ENCODE assay signal across 13 mouse cellular contexts in the genomic region with DNA sequence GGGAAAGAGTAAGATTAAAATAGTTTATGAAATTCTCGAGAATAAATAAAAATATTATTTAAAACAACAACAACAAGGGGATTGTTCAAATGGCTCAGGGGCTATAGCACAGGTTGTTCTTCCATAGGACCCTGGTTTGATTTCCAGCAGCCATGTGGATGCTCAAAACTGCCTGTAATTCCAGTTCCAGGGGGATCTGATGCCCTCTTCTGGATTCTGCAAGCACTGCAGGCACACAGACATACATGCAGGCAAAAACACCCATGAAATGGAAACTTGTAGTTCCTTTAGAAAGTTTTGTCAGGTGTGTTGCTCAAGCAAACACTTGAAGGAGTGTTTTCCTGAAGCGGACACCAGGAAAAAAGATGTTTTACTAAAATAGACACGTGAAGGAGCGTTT. TPM values are rescaled to one million over a fixed set of nuclear protein-coding genes. Genes with fewer than 3 reads are reported as not detected.
DNase-seq lines count a peak whose midpoint lies in the region; ATAC-seq and TF ChIP-seq lines count a peak whose summit lies in the region.
"Had no signal": no experiment of that assay in that cellular context is flagged by ENCODE, and none has a peak within 500 bp of the region (broad histone marks: within the 10 kb centered on the region; RNA-seq: fewer than 3 reads in every experiment).

No protein-coding gene starts in this region.

- TF ChIP-seq POLR2A in brain, embryonic 14.5 days (IDR thresholded peaks at IDR 0.05; ENCODE audit: borderline replicate concordance, extremely low read depth, insufficient read depth, insufficient read length, poor library complexity, severe bottlenecking) = no peak
- TF ChIP-seq POLR2A in small intestine, adult 2 months (IDR thresholded peaks at IDR 0.05; ENCODE audit: low read depth, low read length) = no peak

- H3K4me2 ChIP-seq in hindbrain, embryonic 11.5 days (replicated peaks; ENCODE audit: low read depth, low read length) = no peak overlapping the region
- no peak overlapping the region for H3K4me2 ChIP-seq in midbrain, postnatal 0 days (ENCODE audit: low read depth, low read length, poor library complexity, severe bottlenecking)
- no peak overlapping the region for H3K4me2 ChIP-seq in midbrain, embryonic 11.5 days
- H3K4me2 ChIP-seq: hindbrain, embryonic 14.5 days had no signal

- no peak overlapping the region for H3K27ac ChIP-seq in hindbrain, embryonic 11.5 days (ENCODE audit: low read depth, low read length)
- no peak overlapping the region for H3K27ac ChIP-seq in hindbrain, embryonic 10.5 days
- no peak overlapping the region for H3K27ac ChIP-seq in midbrain, postnatal 0 days (ENCODE audit: low read depth, low read length)
- no peak overlapping the region for H3K27ac ChIP-seq in midbrain, embryonic 11.5 days (ENCODE audit: low read depth, low read length)
- no peak overlapping the region for H3K27ac ChIP-seq in small intestine, adult 2 months (ENCODE audit: insufficient read depth, low read depth, low read length)
- H3K27ac ChIP-seq: hindbrain, embryonic 14.5 days had no signal

- peak; percentile 8 for DNase-seq in hindbrain, embryonic 11.5 days (ENCODE audit: low spot score)
- DNase-seq in hindbrain, embryonic 10.5 days (ENCODE audit: low spot score) = no peak
- DNase-seq in midbrain, postnatal 0 days (ENCODE audit: low spot score) = no peak
- DNase-seq in midbrain, embryonic 11.5 days (ENCODE audit: low spot score, missing footprints) = no peak
- no peak for DNase-seq in brain, embryonic 14.5 days (ENCODE audit: low read depth)
- no peak for DNase-seq in yolk sac, embryonic 10.5 days (ENCODE audit: low spot score)
- DNase-seq in gastrocnemius, postnatal 10 days = no peak
- DNase-seq: cerebellum, adult 11 months; gastrocnemius, postnatal 14 days; right cerebral cortex, postnatal 25 days; thymus, adult 2 months had no signal

- no peaks in the 10 kb centered on the region for H3K4me1 ChIP-seq in hindbrain, embryonic 11.5 days (replicated peaks; ENCODE audit: control insufficient read depth, insufficient read depth, low read length)
- H3K4me1 ChIP-seq in hindbrain, embryonic 10.5 days (replicated peaks) = no peaks in the 10 kb centered on the region
- H3K4me1 ChIP-seq in midbrain, postnatal 0 days (ENCODE audit: insufficient read depth, low read length) = no peaks in the 10 kb centered on the region
- H3K4me1 ChIP-seq in midbrain, embryonic 11.5 days (ENCODE audit: control insufficient read depth, insufficient read depth, low read length) = no peaks in the 10 kb centered on the region
- H3K4me1 ChIP-seq in small intestine, adult 2 months (ENCODE audit: control insufficient read depth, insufficient read depth, insufficient read length, low read length) = no peaks in the 10 kb centered on the region

- H3K9me3 ChIP-seq in hindbrain, embryonic 11.5 days (ENCODE audit: control insufficient read depth, low read length) = no peaks in the 10 kb centered on the region
- 0 out of 2 replicates have a peak, but pooled peaks cover 2% of the 10 kb centered on the region for H3K9me3 ChIP-seq in hindbrain, embryonic 10.5 days
- no peaks in the 10 kb centered on the region for H3K9me3 ChIP-seq in midbrain, postnatal 0 days (ENCODE audit: low read length)
- H3K9me3 ChIP-seq in midbrain, embryonic 11.5 days (ENCODE audit: control insufficient read depth, low read length) = no peaks in the 10 kb centered on the region

- ATAC-seq in hindbrain, embryonic 11.5 days (ENCODE audit: low FRiP score) = no peak
- ATAC-seq in midbrain, postnatal 0 days (ENCODE audit: low FRiP score) = no peak
- no peak for ATAC-seq in midbrain, embryonic 11.5 days (ENCODE audit: low FRiP score)

- no peak overlapping the region for H3K9ac ChIP-seq in hindbrain, embryonic 11.5 days (ENCODE audit: low read depth, low read length)
- H3K9ac ChIP-seq in midbrain, postnatal 0 days (replicated peaks; ENCODE audit: low read length, poor library complexity, severe bottlenecking) = no peak overlapping the region
- no peak overlapping the region for H3K9ac ChIP-seq in midbrain, embryonic 11.5 days (ENCODE audit: low read length)
- H3K9ac ChIP-seq: hindbrain, embryonic 14.5 days had no signal

- no peaks in the 10 kb centered on the region for H3K27me3 ChIP-seq in hindbrain, embryonic 11.5 days (ENCODE audit: control insufficient read depth, insufficient read depth, low read length)
- no peaks in the 10 kb centered on the region for H3K27me3 ChIP-seq in hindbrain, embryonic 10.5 days (ENCODE audit: insufficient read depth, poor library complexity, severe bottlenecking)
- no peaks in the 10 kb centered on the region for H3K27me3 ChIP-seq in midbrain, postnatal 0 days (ENCODE audit: insufficient read depth, low read length)
- H3K27me3 ChIP-seq in midbrain, embryonic 11.5 days (ENCODE audit: control insufficient read depth, insufficient read depth, low read length) = no peaks in the 10 kb centered on the region
- no peaks in the 10 kb centered on the region for H3K27me3 ChIP-seq in small intestine, adult 2 months (ENCODE audit: control insufficient read depth, insufficient read depth, low read length)

- WGBS in hindbrain, embryonic 11.5 days = 70% methylated on average over 4 of the region's 4 CpGs
- 63% methylated on average over 4 of the region's 4 CpGs for WGBS in hindbrain, embryonic 10.5 days
- WGBS in midbrain, postnatal 0 days = 70% methylated on average over 4 of the region's 4 CpGs
- 68% methylated on average over 4 of the region's 4 CpGs for WGBS in midbrain, embryonic 11.5 days
- WGBS in small intestine, adult 2 months = 78% methylated on average over 4 of the region's 4 CpGs

- TF ChIP-seq CTCF in midbrain, postnatal 0 days (IDR thresholded peaks at IDR 0.05) = peak; percentile 22; the same call in 1 of the 2 replicates
- peak; percentile 33; the same call in 1 of the 2 replicates for TF ChIP-seq CTCF in brain, embryonic 14.5 days (IDR thresholded peaks at IDR 0.05; ENCODE audit: borderline replicate concordance, extremely low read depth, insufficient read depth, insufficient read length)
- peak; percentile 17; the same call in 1 of the 2 replicates for TF ChIP-seq CTCF in small intestine, adult 2 months (IDR thresholded peaks at IDR 0.05; ENCODE audit: extremely low read depth, insufficient read length, insufficient replicate concordance, low read depth, low read length)

- no peak overlapping the region for H3K4me3 ChIP-seq in hindbrain, embryonic 11.5 days (ENCODE audit: low read depth, low read length)
- no peak overlapping the region for H3K4me3 ChIP-seq in hindbrain, embryonic 10.5 days
- no peak overlapping the region for H3K4me3 ChIP-seq in midbrain, postnatal 0 days (ENCODE audit: low read depth, low read length)
- no peak overlapping the region for H3K4me3 ChIP-seq in midbrain, embryonic 11.5 days (ENCODE audit: low read depth, low read length)
- H3K4me3 ChIP-seq in small intestine, adult 2 months (ENCODE audit: low read depth, low read length) = no peak overlapping the region

- H3K36me3 ChIP-seq in hindbrain, embryonic 11.5 days (ENCODE audit: control insufficient read depth, insufficient read depth, low read length) = no peaks in the 10 kb centered on the region
- no peaks in the 10 kb centered on the region for H3K36me3 ChIP-seq in hindbrain, embryonic 10.5 days
- no peaks in the 10 kb centered on the region for H3K36me3 ChIP-seq in midbrain, postnatal 0 days (ENCODE audit: insufficient read depth, low read length)
- H3K36me3 ChIP-seq in midbrain, embryonic 11.5 days (ENCODE audit: control insufficient read depth, insufficient read depth, low read length) = no peaks in the 10 kb centered on the region
- no peaks in the 10 kb centered on the region for H3K36me3 ChIP-seq in small intestine, adult 2 months (ENCODE audit: control insufficient read depth, insufficient read depth, low read length)

RNA-seq across cellular contexts. Expression of a gene that starts 31.4 kb away (rescaled TPM):
- polyA plus RNA-seq in hindbrain, embryonic 11.5 days (2014; fragmentation: Nextera tagmentation; extraction: Ambion mirVana) = 63.6 and 71.7 TPM in 2 replicates
- 97.9 and 115 TPM in 2 replicates for polyA plus RNA-seq in hindbrain, embryonic 10.5 days (2016; fragmentation: Nextera tagmentation; extraction: Ambion mirVana)
- 6.2 and 6.7 TPM in 2 replicates for total RNA-seq in midbrain, postnatal 0 days (2014; rRNA removed)
- 5.0 and 5.3 TPM in 2 replicates for polyA plus RNA-seq in midbrain, postnatal 0 days (2015; fragmentation: Nextera tagmentation; extraction: Ambion mirVana)
- polyA plus RNA-seq in midbrain, embryonic 11.5 days (2014; fragmentation: Nextera tagmentation; extraction: Ambion mirVana) = 89.9 and 98.6 TPM in 2 replicates
- polyA plus RNA-seq in brain, embryonic 14.5 days (2012; rRNA removed) = 16.2 and 21.6 TPM in 2 replicates
- 4.1 and 8.4 TPM in 2 replicates for polyA plus RNA-seq in small intestine, adult 2 months (2012; rRNA removed)
- total RNA-seq in gastrocnemius, postnatal 10 days (2021) = 1 to 10 TPM; 5.0 to 8.2 TPM
